Mouse (Mus musculus): ENCODE measurements around the gene Gm10401. TPM values are rescaled to one million over a fixed set of nuclear protein-coding genes. Genes with fewer than 3 reads are reported as not detected.

Gm10401 gene
- polyA plus RNA-seq, 1 experiment from 2014 or later, result 6.0 TPM

GRCm38 (mm10) chr5:115099530-115099929 lies 1.4 kb upstream of the Gm10401 start:
- no peak for DNase-seq
- WGBS (ENCODE audit: insufficient replicate concordance), result 66% methylated on average over 5 of the region's 5 CpGs
- no peak overlapping the region for H3K9ac ChIP-seq (replicated peaks)
- H3K27ac ChIP-seq (ENCODE audit: low read depth), result peak overlapping the region; percentile 75
- H3K27me3 ChIP-seq (ENCODE audit: insufficient read depth, low read length), result no peaks in the 10 kb centered on the region
- TF ChIP-seq CTCF (IDR thresholded peaks at IDR 0.05; ENCODE audit: low read depth) (no peak), EP300 (IDR thresholded peaks at IDR 0.05; ENCODE audit: low read depth) (no peak)
- H3K4me2 ChIP-seq (ENCODE audit: low read depth, low read length), result no peak overlapping the region
- H3K4me3 ChIP-seq (ENCODE audit: low read depth, low read length), result no peak overlapping the region
- H3K36me3 ChIP-seq (replicated peaks; ENCODE audit: insufficient read depth, low read length), result peaks cover 50% of the 10 kb centered on the region
- H3K4me1 ChIP-seq (ENCODE audit: insufficient read depth), result peaks cover 13% of the 10 kb centered on the region
- ATAC-seq, result peak; percentile 75
- H3K9me3 ChIP-seq (ENCODE audit: low read length), result no peaks in the 10 kb centered on the region

- H3K4me2 ChIP-seq (ENCODE audit: low read depth, low read length), result no peak overlapping the region
- no peaks in the 10 kb centered on the region for H3K27me3 ChIP-seq (ENCODE audit: insufficient read depth, low read length)
- H3K9me3 ChIP-seq (ENCODE audit: low read length), result no peaks in the 10 kb centered on the region
- no peak for DNase-seq
- H3K27ac ChIP-seq (ENCODE audit: low read depth), result no peak overlapping the region
- H3K36me3 ChIP-seq (replicated peaks; ENCODE audit: insufficient read depth, low read length), result peaks cover 70% of the 10 kb centered on the region
- TF ChIP-seq CTCF (IDR thresholded peaks at IDR 0.05; ENCODE audit: low read depth) (no peak), EP300 (IDR thresholded peaks at IDR 0.05; ENCODE audit: low read depth) (no peak)
- H3K4me1 ChIP-seq (ENCODE audit: insufficient read depth), result no peaks in the 10 kb centered on the region
- WGBS (ENCODE audit: insufficient replicate concordance), result 86% methylated on average over 6 of the region's 6 CpGs
- H3K9ac ChIP-seq (replicated peaks), result no peak overlapping the region
- no peak overlapping the region for H3K4me3 ChIP-seq (ENCODE audit: low read depth, low read length)
- ATAC-seq, result no peak
Measured at GRCm38 (mm10) chr5:115091776-115092175, 6.3 kb downstream of the Gm10401 start.

DNA sequence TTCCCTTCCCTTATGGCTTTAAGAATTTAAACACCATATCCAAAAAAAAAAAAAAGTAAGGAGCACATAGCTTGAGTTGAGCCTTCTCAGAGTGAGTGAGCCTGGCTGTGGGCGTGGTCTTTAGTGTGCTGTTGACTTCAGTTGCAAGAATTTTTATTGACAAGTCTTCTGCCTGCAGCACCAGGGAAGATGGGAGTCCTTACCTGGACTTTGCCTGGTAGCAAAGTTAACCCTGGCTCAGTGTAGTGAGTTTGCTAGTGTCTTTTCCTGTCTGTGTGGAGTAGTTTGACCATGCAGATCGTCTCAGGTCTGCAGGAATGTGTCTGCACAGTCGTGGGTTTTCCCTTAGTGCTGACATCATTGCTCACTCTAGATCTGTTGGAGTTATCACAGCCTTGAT lies 7.1 kb downstream of the Gm10401 start:
- Histone ChIP-seq H3K9ac (replicated peaks) (no peak overlapping the region), H3K27ac (ENCODE audit: low read depth) (no peak overlapping the region), H3K4me1 (ENCODE audit: insufficient read depth) (no peaks in the 10 kb centered on the region), H3K4me2 (ENCODE audit: low read depth, low read length) (no peak overlapping the region), H3K36me3 (replicated peaks; ENCODE audit: insufficient read depth, low read length) (peaks cover 70% of the 10 kb centered on the region), H3K4me3 (ENCODE audit: low read depth, low read length) (no peak overlapping the region), H3K27me3 (ENCODE audit: insufficient read depth, low read length) (no peaks in the 10 kb centered on the region), H3K9me3 (ENCODE audit: low read length) (no peaks in the 10 kb centered on the region)
- TF ChIP-seq EP300 (IDR thresholded peaks at IDR 0.05; ENCODE audit: low read depth), result no peak
- no peak for TF ChIP-seq CTCF (IDR thresholded peaks at IDR 0.05; ENCODE audit: low read depth)
- WGBS (ENCODE audit: insufficient replicate concordance), result 64% methylated on average over 3 of the region's 3 CpGs
- no peak for ATAC-seq
- DNase-seq, result no peak

DNA sequence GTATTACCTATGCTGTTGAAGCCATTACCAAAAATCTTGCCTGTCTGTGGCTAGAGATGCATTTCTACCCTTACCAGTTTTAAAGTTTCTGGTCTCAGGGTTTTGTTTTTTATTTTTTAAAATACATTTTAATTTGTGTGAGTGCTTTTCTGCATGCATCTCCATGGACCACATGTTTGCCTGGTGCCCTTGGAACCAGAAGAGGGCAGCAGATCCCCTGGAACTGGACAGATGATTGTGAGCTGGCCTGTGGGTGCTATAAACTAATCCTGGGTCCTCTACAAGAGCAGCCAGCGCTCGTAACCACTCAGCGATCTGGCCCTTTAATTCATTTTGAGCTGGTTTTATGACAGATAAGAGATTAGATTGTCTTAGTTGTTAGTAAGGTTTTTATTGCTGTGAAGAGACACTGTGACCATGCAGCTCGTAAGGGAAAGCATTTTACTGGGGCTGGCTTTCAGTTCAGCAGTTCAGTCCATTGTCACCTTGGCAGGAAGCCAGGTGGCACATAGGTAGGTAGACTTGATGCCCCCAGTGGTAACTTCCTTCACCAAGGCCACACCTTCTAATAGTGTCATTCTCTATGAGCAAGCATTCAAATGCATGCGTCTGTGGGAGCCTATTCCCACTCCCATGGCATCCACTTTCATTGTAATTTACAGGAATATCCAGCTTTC lies 8.4 kb downstream of the Gm10401 start:
- Histone ChIP-seq H3K4me1 (ENCODE audit: insufficient read depth) (no peaks in the 10 kb centered on the region), H3K4me3 (ENCODE audit: low read depth, low read length) (no peak overlapping the region), H3K27ac (ENCODE audit: low read depth) (no peak overlapping the region), H3K9me3 (ENCODE audit: low read length) (no peaks in the 10 kb centered on the region), H3K36me3 (replicated peaks; ENCODE audit: insufficient read depth, low read length) (peaks cover 66% of the 10 kb centered on the region), H3K27me3 (ENCODE audit: insufficient read depth, low read length) (no peaks in the 10 kb centered on the region), H3K4me2 (ENCODE audit: low read depth, low read length) (no peak overlapping the region), H3K9ac (replicated peaks) (no peak overlapping the region)
- WGBS (ENCODE audit: insufficient replicate concordance), result 97% methylated on average over 5 of the region's 5 CpGs
- ATAC-seq, result no peak
- DNase-seq, result no peak
- TF ChIP-seq EP300 (IDR thresholded peaks at IDR 0.05; ENCODE audit: low read depth), result no peak
- peak; percentile 20; the same call in 1 of the 2 replicates for TF ChIP-seq CTCF (IDR thresholded peaks at IDR 0.05; ENCODE audit: low read depth)

DNA sequence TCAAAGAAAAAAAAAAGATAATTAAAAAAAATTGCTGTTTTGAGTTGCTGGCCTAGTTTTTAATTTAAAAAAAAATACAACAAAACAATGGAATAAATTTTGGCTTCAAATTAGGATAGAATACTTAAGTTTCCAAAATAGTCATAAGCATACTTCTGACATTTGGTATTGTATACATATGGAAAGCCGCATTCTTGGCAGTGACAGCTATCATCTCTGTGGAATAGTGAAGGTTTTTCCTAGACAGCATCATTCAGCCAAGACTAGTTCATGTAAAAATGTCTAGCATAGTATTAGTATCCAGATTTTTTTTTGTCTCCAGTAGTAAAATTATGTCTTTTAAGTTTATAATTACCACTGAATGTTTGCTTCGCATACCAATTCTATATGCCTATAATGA lies 12.4 kb downstream of the Gm10401 start:
- 92% methylated on average over 2 of the region's 2 CpGs for WGBS (ENCODE audit: insufficient replicate concordance)
- Histone ChIP-seq H3K27me3 (ENCODE audit: insufficient read depth, low read length) (no peaks in the 10 kb centered on the region), H3K9me3 (ENCODE audit: low read length) (no peaks in the 10 kb centered on the region), H3K9ac (replicated peaks) (no peak overlapping the region), H3K27ac (ENCODE audit: low read depth) (no peak overlapping the region), H3K4me3 (ENCODE audit: low read depth, low read length) (no peak overlapping the region), H3K4me2 (ENCODE audit: low read depth, low read length) (no peak overlapping the region), H3K36me3 (replicated peaks; ENCODE audit: insufficient read depth, low read length) (peaks cover 67% of the 10 kb centered on the region), H3K4me1 (ENCODE audit: insufficient read depth) (0 out of 2 replicates have a peak, but pooled peaks cover 3% of the 10 kb centered on the region)
- ATAC-seq, result no peak
- no peak for TF ChIP-seq CTCF (IDR thresholded peaks at IDR 0.05; ENCODE audit: low read depth)
- no peak for TF ChIP-seq EP300 (IDR thresholded peaks at IDR 0.05; ENCODE audit: low read depth)
- DNase-seq, result no peak

DNA sequence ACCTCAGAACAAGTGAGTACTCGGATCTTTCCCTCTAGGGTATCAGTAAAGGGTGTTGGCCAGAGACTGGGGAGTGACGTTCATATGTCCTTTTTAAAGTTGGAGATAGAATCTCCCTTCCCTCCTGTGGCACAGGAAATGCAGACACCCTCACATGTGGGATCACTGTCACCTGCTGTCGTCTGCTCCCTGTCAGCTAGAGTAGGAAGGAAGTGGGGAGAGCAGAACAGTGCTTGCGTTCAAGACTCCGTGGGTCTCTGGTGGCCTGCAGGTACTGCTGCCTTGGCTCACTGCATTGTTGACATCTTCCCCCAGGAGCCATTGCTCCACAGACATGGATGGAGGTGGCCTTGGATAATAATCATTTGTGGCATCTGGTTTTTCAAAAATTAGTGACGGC lies 14.6 kb downstream of the Gm10401 start:
- H3K4me2 ChIP-seq (ENCODE audit: low read depth, low read length), result no peak overlapping the region
- H3K4me1 ChIP-seq (ENCODE audit: insufficient read depth), result 0 out of 2 replicates have a peak, but pooled peaks cover 6% of the 10 kb centered on the region
- ATAC-seq (no peak), DNase-seq (no peak)
- TF ChIP-seq EP300 (IDR thresholded peaks at IDR 0.05; ENCODE audit: low read depth), result no peak
- no peak for TF ChIP-seq CTCF (IDR thresholded peaks at IDR 0.05; ENCODE audit: low read depth)
- no peak overlapping the region for H3K9ac ChIP-seq (replicated peaks)
- no peaks in the 10 kb centered on the region for H3K27me3 ChIP-seq (ENCODE audit: insufficient read depth, low read length)
- no peaks in the 10 kb centered on the region for H3K9me3 ChIP-seq (ENCODE audit: low read length)
- whole genome bisulfite sequencing (ENCODE audit: insufficient replicate concordance), result 70% methylated on average over 6 of the region's 6 CpGs
- H3K36me3 ChIP-seq (replicated peaks; ENCODE audit: insufficient read depth, low read length), result peaks cover 48% of the 10 kb centered on the region
- H3K4me3 ChIP-seq (ENCODE audit: low read depth, low read length), result no peak overlapping the region
- H3K27ac ChIP-seq (ENCODE audit: low read depth), result no peak overlapping the region

Measured in liver, postnatal 0 days (tissue).